Mouse (Mus musculus): ENCODE measurements around the gene Eif3d. TPM values are rescaled to one million over a fixed set of nuclear protein-coding genes. Genes with fewer than 3 reads are reported as not detected.
"Not testable (repeated sequence)": the region's sequence is repeated elsewhere in the genome, so short reads cannot be mapped to it uniquely, and the experiment has no call there.

Eif3d gene
- polyA plus RNA-seq (2015; fragmentation: Nextera tagmentation; extraction: Ambion mirVana): 200 and 222 TPM in 2 replicates

DNA sequence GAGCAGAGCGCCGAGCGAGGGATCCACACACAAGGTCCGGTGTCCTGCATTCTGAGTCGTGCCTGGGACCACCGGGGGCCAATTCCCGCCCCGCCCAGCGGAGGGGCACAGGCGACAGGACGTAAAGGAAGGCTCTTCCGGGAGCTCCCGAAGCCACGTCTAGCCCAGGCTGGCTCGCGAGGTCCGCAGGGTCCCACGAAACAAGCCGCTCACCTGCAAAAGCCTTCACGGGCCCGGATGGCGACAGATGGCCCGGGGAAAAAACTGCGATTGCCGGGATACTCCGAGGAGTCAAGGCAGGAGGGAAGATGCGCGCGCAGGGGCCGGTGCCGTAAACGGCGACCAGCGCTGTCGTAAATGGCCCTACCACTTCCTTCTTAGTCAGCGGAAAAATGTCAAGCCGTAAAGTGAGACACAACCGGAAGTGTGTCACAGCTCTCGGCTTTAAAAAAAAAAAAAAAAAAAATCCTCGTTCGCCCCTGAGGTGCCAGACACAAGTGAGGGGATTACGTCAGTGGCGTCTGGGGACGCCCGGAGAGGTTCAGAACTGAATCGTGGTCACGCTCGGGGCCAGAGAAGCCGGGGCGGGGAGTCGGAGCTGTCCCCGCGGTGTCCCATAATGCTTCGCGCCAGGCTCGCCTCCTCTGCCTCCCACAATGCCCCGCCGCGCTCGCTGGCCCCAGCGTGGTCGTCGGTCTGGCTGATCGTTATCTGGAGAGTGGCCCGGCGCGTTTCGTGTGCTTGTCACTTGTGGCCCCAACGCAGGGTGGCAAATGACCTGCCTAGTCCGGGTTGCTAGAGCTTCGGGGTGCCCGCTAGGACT is at the start of gene Eif3d:
TSS of gene Eif3d (minus strand) at position 344 of the 823 bp plus-strand sequence.
- H3K4me1 ChIP-seq (replicated peaks): peaks cover 83% of the 10 kb centered on the region
- peak within 1 kb of the TSS; percentile 92 for H3K9ac ChIP-seq
- H3K27me3 ChIP-seq: no peaks in the 10 kb centered on the region
- H3K36me3 ChIP-seq: peaks cover 36% of the 10 kb centered on the region
- 0% methylated on average over 72 of the region's 72 CpGs for WGBS (ENCODE audit: insufficient replicate concordance)
- H3K27ac ChIP-seq: peak within 1 kb of the TSS; percentile 96
- DNase-seq: peak; percentile 94
- peak; percentile 62 for ATAC-seq (ENCODE audit: low read depth)
- H3K4me3 ChIP-seq (replicated peaks): peak within 1 kb of the TSS; percentile 82
- H3K4me2 ChIP-seq: peak within 1 kb of the TSS; percentile 82
- no peaks in the 10 kb centered on the region for H3K9me3 ChIP-seq (replicated peaks)

DNA sequence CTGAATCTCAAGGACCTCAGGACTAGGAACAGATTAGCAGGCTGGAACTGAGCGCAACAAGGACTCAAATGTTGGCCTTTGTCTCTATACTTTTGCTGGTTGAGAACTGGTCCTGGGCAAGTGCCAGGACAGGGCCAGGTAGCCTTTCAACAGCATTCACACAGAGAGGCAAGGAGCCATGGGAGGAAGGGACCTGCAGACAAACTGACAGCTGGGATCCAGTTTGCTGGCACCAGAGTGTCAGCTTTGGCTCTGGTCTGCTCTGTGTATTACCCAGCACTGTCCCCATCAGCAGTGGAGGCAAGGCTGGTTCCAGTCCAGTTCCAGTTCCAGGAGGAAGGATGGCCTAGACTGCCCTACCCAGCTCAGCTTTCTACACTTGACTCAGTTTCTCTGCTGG is 43.4 kb upstream of the Eif3d start:
- no peak overlapping the region for H3K9ac ChIP-seq
- H3K4me3 ChIP-seq (replicated peaks): no peak overlapping the region
- H3K36me3 ChIP-seq: no peaks in the 10 kb centered on the region
- no peak overlapping the region for H3K27ac ChIP-seq
- H3K4me2 ChIP-seq: no peak overlapping the region
- H3K4me1 ChIP-seq (replicated peaks): no peaks in the 10 kb centered on the region
- DNase-seq (no peak), ATAC-seq (ENCODE audit: low read depth) (no peak)
- no peaks in the 10 kb centered on the region for H3K9me3 ChIP-seq (replicated peaks)
- H3K27me3 ChIP-seq: 0 out of 2 replicates have a peak, but pooled peaks cover 6% of the 10 kb centered on the region
- WGBS (ENCODE audit: insufficient replicate concordance): 58% methylated on average over 1 of the region's 1 CpGs

DNA sequence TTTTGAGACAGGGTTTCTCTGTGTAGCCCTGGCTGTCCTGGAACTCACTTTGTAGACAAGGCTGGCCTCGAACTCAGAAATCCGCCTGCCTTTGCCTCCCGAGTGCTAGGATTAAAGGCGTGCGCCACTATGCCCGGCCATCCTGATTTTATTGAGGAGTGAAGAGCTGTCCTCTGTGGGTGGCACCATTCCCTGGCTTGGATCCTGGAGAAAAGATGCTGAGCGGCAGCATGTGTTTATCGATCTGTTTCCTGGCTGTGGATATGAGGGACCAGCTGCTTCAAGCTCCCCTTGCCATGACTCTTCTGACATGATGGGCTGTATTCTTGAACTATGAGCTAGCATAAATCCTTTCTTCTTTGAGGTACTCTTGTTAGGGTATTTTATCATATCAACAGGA is 37.6 kb upstream of the Eif3d start:
- WGBS (ENCODE audit: insufficient replicate concordance): 70% methylated on average over 8 of the region's 8 CpGs
- H3K9me3 ChIP-seq (replicated peaks); H3K36me3 ChIP-seq; DNase-seq; H3K4me2 ChIP-seq; H3K27ac ChIP-seq; H3K9ac ChIP-seq; ATAC-seq (ENCODE audit: low read depth); H3K27me3 ChIP-seq; H3K4me3 ChIP-seq (replicated peaks); H3K4me1 ChIP-seq (replicated peaks): not testable (repeated sequence)

DNA sequence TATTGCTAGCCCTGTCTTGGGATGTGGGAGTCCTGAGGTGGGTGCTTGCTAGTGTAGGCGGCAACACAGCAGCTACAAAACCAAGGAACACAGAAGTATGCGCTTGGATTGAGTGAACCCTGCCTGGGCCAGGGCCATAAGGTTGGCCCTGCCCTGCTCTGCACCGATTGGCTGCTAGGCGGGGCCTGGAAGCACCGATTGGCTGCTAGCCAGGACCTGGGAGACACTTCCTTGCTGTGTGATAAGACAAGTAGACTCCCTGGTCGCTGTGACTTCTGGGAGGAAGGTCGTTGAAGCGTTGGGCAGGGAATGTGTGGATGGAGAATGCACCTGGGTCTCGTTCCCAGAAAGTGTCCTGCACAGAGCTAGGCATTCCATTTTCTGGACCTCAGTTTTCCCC is 33.3 kb upstream of the Eif3d start:
- Histone ChIP-seq H3K36me3 (no peaks in the 10 kb centered on the region), H3K9me3 (replicated peaks) (no peaks in the 10 kb centered on the region), H3K27me3 (no peaks in the 10 kb centered on the region), H3K9ac (no peak overlapping the region), H3K4me3 (replicated peaks) (no peak overlapping the region), H3K27ac (no peak overlapping the region), H3K4me1 (replicated peaks) (no peaks in the 10 kb centered on the region), H3K4me2 (no peak overlapping the region)
- ATAC-seq (ENCODE audit: low read depth): peak; percentile 83
- peak; percentile 22 for DNase-seq
- WGBS (ENCODE audit: insufficient replicate concordance): 34% methylated on average over 9 of the region's 9 CpGs

DNA sequence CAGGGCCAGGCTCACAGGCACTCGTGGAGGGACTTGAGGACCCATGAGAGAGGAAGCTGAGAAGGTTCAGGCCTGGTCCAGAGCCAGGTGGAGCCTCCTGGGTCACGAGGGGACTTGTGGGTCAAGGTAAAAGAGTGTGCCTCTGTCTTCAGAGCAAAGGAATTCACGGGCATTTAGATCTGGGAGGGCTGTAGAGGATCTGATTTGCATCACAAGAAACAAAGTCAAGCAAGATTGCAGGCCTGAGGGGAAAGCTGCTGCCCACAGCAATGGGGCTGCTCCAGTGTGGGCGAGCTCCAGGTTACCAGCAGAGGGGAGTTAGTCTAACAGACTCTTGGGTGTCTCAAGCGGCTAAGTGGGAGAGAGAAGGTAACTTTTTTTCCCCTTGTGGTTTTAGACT is 30.8 kb upstream of the Eif3d start:
- H3K4me1 ChIP-seq (replicated peaks): no peaks in the 10 kb centered on the region
- H3K4me3 ChIP-seq (replicated peaks): no peak overlapping the region
- WGBS (ENCODE audit: insufficient replicate concordance): 28% methylated on average over 5 of the region's 5 CpGs
- H3K9ac ChIP-seq: no peak overlapping the region
- no peaks in the 10 kb centered on the region for H3K9me3 ChIP-seq (replicated peaks)
- H3K36me3 ChIP-seq: no peaks in the 10 kb centered on the region
- DNase-seq (no peak), ATAC-seq (ENCODE audit: low read depth) (no peak)
- H3K4me2 ChIP-seq: no peak overlapping the region
- H3K27ac ChIP-seq: no peak overlapping the region
- H3K27me3 ChIP-seq: no peaks in the 10 kb centered on the region

DNA sequence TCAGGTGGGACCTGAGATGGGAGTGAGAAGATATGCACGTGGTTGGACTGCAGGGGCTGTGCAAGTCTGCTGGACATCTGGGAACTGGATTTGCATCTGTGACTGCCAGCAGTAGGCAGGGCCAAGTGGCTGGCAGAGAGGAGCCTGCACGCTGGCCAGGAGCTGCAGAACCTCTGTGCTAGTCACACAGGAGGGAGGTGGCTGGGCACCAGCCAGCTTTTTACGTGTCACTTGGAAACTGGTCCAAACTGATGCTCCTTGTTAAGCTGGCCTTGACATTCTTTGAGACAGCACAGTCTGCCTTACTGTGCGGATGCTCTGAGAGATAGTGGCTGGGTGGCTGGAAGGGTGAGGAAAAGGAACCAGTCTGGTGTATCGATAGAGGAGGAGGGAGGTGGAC is 17.9 kb upstream of the Eif3d start:
- H3K27me3 ChIP-seq: peaks cover 3% of the 10 kb centered on the region; the same call in 1 of the 2 replicates

DNA sequence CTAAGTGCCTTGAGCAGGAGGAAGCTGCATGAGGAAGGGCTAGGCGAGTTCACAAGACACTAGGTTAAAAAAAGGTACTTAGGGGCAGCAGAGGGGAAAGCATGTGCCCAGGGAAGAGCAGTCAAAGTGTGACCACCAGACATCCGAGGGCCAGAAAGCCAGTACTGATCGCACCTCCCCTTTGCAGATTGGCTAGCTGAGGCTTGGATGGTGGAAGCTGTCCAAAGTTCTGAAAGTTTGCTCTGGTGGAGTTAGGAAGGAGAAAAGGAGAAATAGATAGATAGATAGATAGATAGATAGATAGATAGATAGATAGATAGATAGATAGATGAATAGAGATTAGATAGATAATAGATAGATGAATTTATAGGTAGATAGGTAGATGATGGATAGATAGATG is 12.8 kb upstream of the Eif3d start:
- 23% methylated on average over 3 of the region's 3 CpGs for WGBS (ENCODE audit: insufficient replicate concordance)
- ATAC-seq (ENCODE audit: low read depth): no peak

More for the DNA sequence above, 17.9 kb upstream of the Eif3d start:
- WGBS (ENCODE audit: insufficient replicate concordance): 44% methylated on average over 5 of the region's 5 CpGs
- no peak overlapping the region for H3K4me2 ChIP-seq
- no peaks in the 10 kb centered on the region for H3K9me3 ChIP-seq (replicated peaks)
- H3K4me3 ChIP-seq (replicated peaks): no peak overlapping the region
- DNase-seq (no peak), ATAC-seq (ENCODE audit: low read depth) (no peak)
- no peak overlapping the region for H3K9ac ChIP-seq
- no peaks in the 10 kb centered on the region for H3K4me1 ChIP-seq (replicated peaks)
- no peaks in the 10 kb centered on the region for H3K36me3 ChIP-seq
- H3K27ac ChIP-seq: no peak overlapping the region

DNA sequence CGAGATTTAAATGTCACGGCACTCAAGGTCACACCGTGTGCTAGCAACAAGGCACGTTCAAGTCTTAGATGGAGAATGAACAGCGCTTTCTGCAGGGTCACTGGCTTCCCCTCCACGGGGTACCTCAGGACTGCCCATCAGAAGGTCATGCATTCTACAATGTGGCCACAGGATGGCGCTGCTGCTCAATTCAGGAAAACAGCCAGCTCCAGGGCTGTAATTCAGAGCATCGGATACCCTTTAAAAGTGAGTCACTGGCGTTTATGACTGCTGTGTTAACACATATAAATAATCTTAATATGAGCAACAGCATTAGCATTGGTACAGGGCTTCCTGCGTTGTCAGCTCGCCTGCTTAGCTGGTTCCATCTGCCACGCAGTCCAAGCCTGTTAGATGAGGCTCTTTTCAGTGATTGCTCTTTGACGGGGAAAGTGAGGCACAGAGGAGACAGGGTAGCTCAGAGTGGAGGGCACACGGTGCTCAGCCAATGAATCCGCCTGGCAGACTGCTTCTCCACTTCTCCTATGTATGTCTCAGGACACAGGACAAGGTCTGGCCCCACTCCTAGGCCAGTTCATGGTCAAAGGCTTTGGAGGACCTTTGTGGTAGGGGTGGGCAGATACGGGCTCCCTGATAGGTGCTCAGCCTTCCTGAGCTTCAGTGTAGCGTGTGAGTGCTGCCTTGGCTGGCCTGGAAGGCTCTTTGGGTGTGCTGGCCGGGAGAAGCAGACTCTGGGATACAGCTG is 11.8 kb upstream of the Eif3d start:
- DNase-seq (peak; percentile 42), ATAC-seq (ENCODE audit: low read depth) (no peak)
- 26% methylated on average over 18 of the region's 18 CpGs for WGBS (ENCODE audit: insufficient replicate concordance)
- no peak overlapping the region for H3K27ac ChIP-seq
- no peak overlapping the region for H3K4me3 ChIP-seq (replicated peaks)
- H3K27me3 ChIP-seq: peaks cover 17% of the 10 kb centered on the region
- peaks cover 12% of the 10 kb centered on the region for H3K4me1 ChIP-seq (replicated peaks)
- H3K36me3 ChIP-seq: no peaks in the 10 kb centered on the region
- H3K9me3 ChIP-seq (replicated peaks): no peaks in the 10 kb centered on the region
- H3K9ac ChIP-seq: no peak overlapping the region
- no peak overlapping the region for H3K4me2 ChIP-seq

More for the DNA sequence above, 12.8 kb upstream of the Eif3d start:
- Histone ChIP-seq H3K9me3 (replicated peaks) (no peaks in the 10 kb centered on the region), H3K4me1 (replicated peaks) (peaks cover 2% of the 10 kb centered on the region), H3K27me3 (peaks cover 17% of the 10 kb centered on the region), H3K36me3 (no peaks in the 10 kb centered on the region), H3K4me3 (replicated peaks) (no peak overlapping the region), H3K27ac (no peak overlapping the region), H3K4me2 (no peak overlapping the region), H3K9ac (no peak overlapping the region)
- no peak for DNase-seq

DNA sequence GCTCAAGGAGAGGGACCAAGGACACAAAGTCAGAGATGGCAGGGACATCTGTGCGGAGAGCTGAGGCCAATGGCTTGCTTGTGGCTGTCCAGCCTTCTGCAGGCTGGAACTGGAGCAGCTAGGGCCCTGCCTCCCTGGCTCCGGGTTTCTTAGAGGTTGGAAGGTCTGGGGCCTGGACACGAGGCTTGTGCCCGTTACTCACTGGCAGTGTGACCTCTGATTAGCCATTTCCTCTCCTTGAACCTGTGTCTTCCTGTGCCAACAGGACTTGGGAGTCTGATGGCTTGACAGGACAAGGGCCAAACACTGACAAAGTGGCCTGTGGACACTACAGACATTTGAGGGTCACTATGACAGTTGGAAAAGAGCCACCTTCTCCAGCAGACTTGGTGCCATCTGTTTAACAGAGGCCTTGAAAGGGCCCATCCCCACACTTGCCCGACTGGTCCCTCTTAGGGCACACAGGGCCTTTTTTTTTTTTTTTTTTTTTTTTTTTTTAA is 10.6 kb upstream of the Eif3d start:
- no peak overlapping the region for H3K4me3 ChIP-seq (replicated peaks)
- no peak for DNase-seq
- peaks cover 23% of the 10 kb centered on the region for H3K4me1 ChIP-seq (replicated peaks)
- no peak for ATAC-seq (ENCODE audit: low read depth)
- H3K4me2 ChIP-seq: no peak overlapping the region
- peaks cover 17% of the 10 kb centered on the region for H3K27me3 ChIP-seq
- H3K9me3 ChIP-seq (replicated peaks): no peaks in the 10 kb centered on the region
- no peak overlapping the region for H3K9ac ChIP-seq
- no peaks in the 10 kb centered on the region for H3K36me3 ChIP-seq
- no peak overlapping the region for H3K27ac ChIP-seq
- 54% methylated on average over 5 of the region's 5 CpGs for WGBS (ENCODE audit: insufficient replicate concordance)

DNA sequence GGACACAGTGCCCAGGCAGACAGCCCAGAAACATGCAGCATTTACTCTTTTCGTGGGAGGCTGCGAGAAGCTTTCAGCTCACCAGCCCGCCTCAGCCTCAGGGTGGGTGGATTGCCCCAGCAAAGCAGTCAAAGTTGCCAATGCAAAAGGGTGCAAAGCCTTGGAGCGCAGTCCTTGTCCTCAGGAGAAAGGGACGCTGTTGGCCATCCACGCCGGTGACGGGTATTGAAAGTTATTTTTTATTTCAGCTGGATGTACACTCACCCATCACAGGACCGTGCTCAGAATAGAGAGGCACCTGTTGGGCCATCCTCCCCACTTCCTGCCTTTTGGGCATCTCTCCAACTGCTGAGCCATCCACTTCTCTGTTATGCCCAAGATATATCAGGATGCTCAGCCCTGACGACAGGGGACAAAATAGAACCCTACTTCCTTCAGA is 8.8 kb upstream of the Eif3d start:
- Histone ChIP-seq H3K9me3 (replicated peaks) (no peaks in the 10 kb centered on the region; the same call in 1 of the 2 replicates), H3K9ac (no peak overlapping the region), H3K27ac (no peak overlapping the region), H3K36me3 (no peaks in the 10 kb centered on the region), H3K27me3 (peaks cover 17% of the 10 kb centered on the region), H3K4me2 (no peak overlapping the region), H3K4me3 (replicated peaks) (no peak overlapping the region), H3K4me1 (replicated peaks) (peaks cover 39% of the 10 kb centered on the region)
- no peak for DNase-seq
- no peak for ATAC-seq (ENCODE audit: low read depth)
- WGBS (ENCODE audit: insufficient replicate concordance): 74% methylated on average over 10 of the region's 10 CpGs

DNA sequence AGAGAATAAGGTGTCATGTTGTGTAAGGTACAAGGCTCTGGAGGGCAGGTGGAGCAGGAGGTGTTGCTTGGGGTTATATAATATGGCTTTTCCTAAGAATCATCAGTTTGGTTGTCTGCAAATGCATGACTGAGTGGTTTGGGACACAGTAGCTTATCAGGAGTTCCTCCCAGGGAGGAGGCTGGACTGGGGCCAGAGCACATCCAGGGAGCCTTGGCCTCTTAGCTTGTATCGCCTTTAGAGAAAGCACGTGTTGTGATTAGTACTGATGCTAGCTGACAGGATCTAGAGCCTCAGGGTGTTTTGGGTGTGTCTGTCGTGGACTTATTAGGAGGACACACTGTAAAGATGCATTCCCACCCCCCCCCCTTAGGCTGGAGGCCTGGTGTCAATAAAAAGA is 7.0 kb upstream of the Eif3d start:
- 50% methylated on average over 3 of the region's 3 CpGs for WGBS (ENCODE audit: insufficient replicate concordance)
- Histone ChIP-seq H3K4me2 (peak overlapping the region; percentile 41), H3K27ac (peak overlapping the region; percentile 64)

More for the DNA sequence above, 7.0 kb upstream of the Eif3d start:
- Histone ChIP-seq H3K36me3 (no peaks in the 10 kb centered on the region), H3K4me3 (replicated peaks) (peak overlapping the region; percentile 48; the same call in 1 of the 2 replicates), H3K9ac (no peak overlapping the region), H3K4me1 (replicated peaks) (peaks cover 57% of the 10 kb centered on the region), H3K27me3 (peaks cover 14% of the 10 kb centered on the region), H3K9me3 (replicated peaks) (no peaks in the 10 kb centered on the region; the same call in 1 of the 2 replicates)
- DNase-seq: no peak
- ATAC-seq (ENCODE audit: low read depth): peak; percentile 53

Data from liver, embryonic 13.5 days (tissue).